Mouse (Mus musculus) hindbrain, embryonic 13.5 days (tissue): ENCODE results near the gene Foxn3. TPM values are rescaled to one million over a fixed set of nuclear protein-coding genes. Genes with fewer than 3 reads are reported as not detected.
A peak's percentile ranks its signal among the peaks of the same experiment; 100 is the strongest.

ENCODE experiments used
- ATAC-seq: fragments of 200-750 bp; cut with Nextera tagmentation; 2 replicates; pipeline ENCODE4 v1.8.0; 2017; ENCODE audit warnings: moderate TSS enrichment; ENCODE audit not compliant: low FRiP score
- H3K27ac ChIP-seq: fragments of 300-500 bp; sonication (generic); 2 replicates; pipeline ENCODE4 v1.5.1; 2015; ENCODE audit warnings: inconsistent platforms, mild to moderate bottlenecking, moderate library complexity
- H3K27me3 ChIP-seq: fragments of 300-500 bp; sonication (generic); 2 replicates; pipeline ENCODE4 v1.6.1; 2015; ENCODE audit warnings: mild to moderate bottlenecking, inconsistent platforms
- H3K36me3 ChIP-seq: fragments of 300-500 bp; sonication (generic); 2 replicates; pipeline ENCODE4 v1.6.1; 2015; ENCODE audit warnings: mild to moderate bottlenecking, inconsistent platforms
- H3K4me1 ChIP-seq: fragments of 300-500 bp; sonication (generic); replicated peaks from 2 replicates; pipeline ENCODE4 v1.6.1; 2015; ENCODE audit warnings: inconsistent platforms
- H3K4me2 ChIP-seq: fragments of 300-500 bp; sonication (generic); 2 replicates; pipeline ENCODE4 v1.6.1; 2015; ENCODE audit warnings: inconsistent platforms, mild to moderate bottlenecking, moderate library complexity
- H3K4me3 ChIP-seq: fragments of 300-500 bp; sonication (generic); 2 replicates; pipeline ENCODE4 v1.5.1; 2015; ENCODE audit warnings: mild to moderate bottlenecking, inconsistent platforms
- H3K9ac ChIP-seq: fragments of 300-500 bp; sonication (generic); 2 replicates; pipeline ENCODE4 v1.6.1; 2015; ENCODE audit warnings: mild to moderate bottlenecking, inconsistent platforms
- H3K9me3 ChIP-seq: fragments of 300-500 bp; sonication (generic); 2 replicates; pipeline ENCODE4 v1.6.1; 2016; ENCODE audit warnings: inconsistent platforms
- WGBS: fragments of 180-500 bp; shearing (Covaris S2); methylation state at CpG from one replicate; pipeline ENCODE4 v1.1.7; 2015; 5-methylcytosine and 5-hydroxymethylcytosine counted together
- polyA plus RNA-seq: library from polyadenylated mRNA; unstranded; fragments of >200 nt; fragmentation: Nextera tagmentation; extraction: Ambion mirVana; gene quantifications from 2 replicates; pipeline ENCODE4 v1.2.1, GENCODE M21; 2015

Gene Foxn3
- polyA plus RNA-seq, 1 experiment from 2014 or later = 83.6 TPM

DNA sequence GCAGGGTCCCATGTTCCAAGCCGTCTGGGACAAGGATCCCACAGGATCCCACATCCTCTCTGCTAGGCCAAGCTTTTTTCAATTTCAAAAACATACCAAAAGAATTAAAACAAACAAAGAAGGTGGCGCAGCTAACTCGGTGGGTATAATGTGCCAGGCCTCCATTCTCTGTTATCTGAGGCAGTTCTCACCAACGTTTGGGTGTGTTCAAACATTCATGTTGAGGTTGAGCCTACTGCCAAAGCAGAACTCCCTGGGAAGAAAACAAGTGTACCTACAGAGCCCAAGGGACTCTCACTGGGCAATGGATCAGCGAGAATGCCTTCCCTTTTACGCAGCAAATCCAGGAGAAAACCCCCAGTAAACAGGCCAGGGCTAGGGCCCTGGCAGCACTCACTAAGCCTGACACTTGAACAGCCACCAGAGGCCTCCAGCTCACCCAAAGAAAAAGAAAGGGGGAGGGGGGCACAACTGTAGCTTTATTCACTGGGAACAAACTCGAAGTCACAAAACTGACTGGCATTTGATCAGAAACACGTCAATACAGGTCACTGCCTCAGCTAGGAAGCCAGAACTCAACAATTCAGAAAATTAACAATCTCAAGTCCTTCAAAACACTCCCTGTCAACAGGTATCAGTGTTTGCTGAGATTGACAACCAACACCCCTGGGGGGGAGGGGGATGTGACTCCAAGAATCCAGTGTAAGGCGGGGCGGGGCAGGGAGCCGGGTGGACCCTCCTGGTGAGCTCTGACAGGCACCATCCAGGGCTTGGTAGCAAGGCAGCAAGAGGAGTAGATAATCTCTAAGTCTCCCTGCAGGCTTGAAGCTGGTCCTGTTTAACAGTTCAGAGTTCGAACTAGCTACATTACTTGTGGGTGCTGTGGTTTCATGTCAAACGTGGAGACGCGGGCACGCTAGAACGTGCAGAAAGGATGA lies 177.2 kb downstream of the Foxn3 start:
- peaks cover 33% of the 10 kb centered on the region for H3K36me3 ChIP-seq
- no peak overlapping the region for H3K9ac ChIP-seq
- no peaks in the 10 kb centered on the region for H3K27me3 ChIP-seq
- no peak overlapping the region for H3K4me3 ChIP-seq
- H3K4me2 ChIP-seq = no peak overlapping the region
- no peak overlapping the region for H3K27ac ChIP-seq
- ATAC-seq = no peak
- 70% methylated on average over 17 of the region's 17 CpGs for WGBS
- peaks cover 39% of the 10 kb centered on the region for H3K4me1 ChIP-seq
- no peaks in the 10 kb centered on the region for H3K9me3 ChIP-seq

DNA sequence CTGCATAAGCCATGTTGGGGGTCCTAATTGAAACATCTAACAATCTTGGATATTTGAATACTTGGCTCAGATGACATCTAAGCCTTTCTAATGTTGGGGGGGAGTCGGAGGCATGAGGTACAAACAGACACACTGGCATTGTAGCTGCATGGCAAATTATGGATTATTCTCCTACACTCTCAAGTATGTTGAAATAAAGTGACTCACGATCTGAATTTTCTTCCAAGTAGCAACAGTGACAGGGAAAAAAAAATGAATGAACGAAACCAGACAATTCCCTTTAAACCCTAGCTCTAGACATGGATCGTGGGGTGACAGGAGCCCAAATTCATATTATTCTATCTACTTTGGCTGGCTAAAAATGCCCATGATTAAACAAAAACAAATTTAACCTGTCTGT lies 178.3 kb downstream of the Foxn3 start:
- ATAC-seq = no peak
- WGBS = 93% methylated on average over 4 of the region's 4 CpGs

DNA sequence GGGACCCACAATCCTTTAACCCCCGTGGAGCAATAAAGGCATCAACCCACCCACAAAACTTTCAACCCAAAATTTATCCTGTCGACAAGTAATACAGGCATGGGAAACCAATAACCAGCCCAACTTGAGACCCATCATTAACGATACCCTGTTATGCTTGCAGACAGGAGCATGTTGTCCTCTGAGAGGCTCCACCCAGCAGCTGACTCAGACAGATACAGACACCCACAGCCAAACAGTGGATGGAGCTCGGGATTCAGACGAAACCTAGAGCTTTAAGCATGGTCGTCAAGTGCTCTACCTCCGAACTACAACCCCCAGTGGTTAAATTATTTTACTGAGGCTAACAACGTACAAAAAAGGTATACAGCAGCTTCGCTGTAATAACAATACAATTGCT lies 182.1 kb downstream of the Foxn3 start:
- no peak overlapping the region for H3K9ac ChIP-seq
- H3K27ac ChIP-seq = no peak overlapping the region
- peaks cover 56% of the 10 kb centered on the region for H3K4me1 ChIP-seq
- WGBS = 91% methylated on average over 9 of the region's 9 CpGs
- no peaks in the 10 kb centered on the region for H3K27me3 ChIP-seq
- H3K9me3 ChIP-seq = no peaks in the 10 kb centered on the region
- no peak for ATAC-seq
- H3K36me3 ChIP-seq = peaks cover 19% of the 10 kb centered on the region
- no peak overlapping the region for H3K4me2 ChIP-seq
- H3K4me3 ChIP-seq = no peak overlapping the region

More for the DNA sequence above, 178.3 kb downstream of the Foxn3 start:
- no peak overlapping the region for H3K4me2 ChIP-seq
- no peaks in the 10 kb centered on the region for H3K27me3 ChIP-seq
- H3K36me3 ChIP-seq = peaks cover 33% of the 10 kb centered on the region
- H3K9me3 ChIP-seq = no peaks in the 10 kb centered on the region
- no peak overlapping the region for H3K27ac ChIP-seq
- H3K4me1 ChIP-seq = peaks cover 35% of the 10 kb centered on the region
- H3K9ac ChIP-seq = no peak overlapping the region
- H3K4me3 ChIP-seq = no peak overlapping the region

DNA sequence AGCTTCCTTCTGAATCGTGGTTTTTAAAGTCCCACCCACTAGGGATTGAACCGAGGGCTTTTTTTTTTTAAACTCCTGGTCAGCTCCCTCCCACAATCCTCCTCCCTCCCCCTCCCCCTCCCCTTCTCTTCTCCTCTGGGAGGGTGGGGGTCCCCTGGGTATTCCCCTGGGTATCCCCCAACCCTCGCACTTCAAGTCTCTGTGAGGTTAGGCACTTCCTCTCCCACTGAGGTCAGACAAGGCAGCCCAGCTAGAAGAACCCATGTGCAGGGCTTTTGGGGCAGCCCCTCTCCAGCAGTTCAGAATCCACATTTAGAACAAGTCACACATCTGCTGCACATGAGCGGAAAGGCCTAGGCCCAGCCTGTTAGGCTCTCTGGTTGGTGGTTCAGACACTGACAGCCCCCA lies 182.5 kb downstream of the Foxn3 start:
- peaks cover 17% of the 10 kb centered on the region for H3K36me3 ChIP-seq
- no peak overlapping the region for H3K4me2 ChIP-seq
- peaks cover 56% of the 10 kb centered on the region for H3K4me1 ChIP-seq
- no peak overlapping the region for H3K4me3 ChIP-seq
- H3K9ac ChIP-seq = no peak overlapping the region
- 72% methylated on average over 4 of the region's 4 CpGs for WGBS
- H3K9me3 ChIP-seq = no peaks in the 10 kb centered on the region
- ATAC-seq = no peak
- no peaks in the 10 kb centered on the region for H3K27me3 ChIP-seq
- H3K27ac ChIP-seq = no peak overlapping the region

DNA sequence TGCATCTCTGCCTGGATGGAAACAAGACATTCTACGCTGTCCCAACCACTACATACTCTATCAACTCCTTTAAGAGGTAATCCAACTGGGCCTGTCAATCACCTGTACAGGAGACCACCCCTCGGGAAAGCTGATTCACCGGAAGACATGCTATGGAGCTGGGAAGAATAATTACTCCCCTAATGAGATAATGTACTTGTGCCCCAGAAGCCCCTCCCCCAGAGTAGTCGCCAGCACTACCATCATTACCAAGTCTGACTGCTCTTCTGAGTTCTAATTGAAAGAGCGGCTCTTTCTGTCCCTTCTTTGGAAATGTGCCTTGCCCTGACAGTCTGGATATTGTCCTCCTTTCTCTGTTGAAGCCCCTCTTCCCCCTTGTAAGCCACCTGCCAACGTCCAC lies 183.3 kb downstream of the Foxn3 start:
- 54% methylated on average over 6 of the region's 6 CpGs for WGBS
- Histone ChIP-seq H3K4me1 (peaks cover 58% of the 10 kb centered on the region), H3K27ac (peak overlapping the region; percentile 8; the same call in 1 of the 2 replicates)

DNA sequence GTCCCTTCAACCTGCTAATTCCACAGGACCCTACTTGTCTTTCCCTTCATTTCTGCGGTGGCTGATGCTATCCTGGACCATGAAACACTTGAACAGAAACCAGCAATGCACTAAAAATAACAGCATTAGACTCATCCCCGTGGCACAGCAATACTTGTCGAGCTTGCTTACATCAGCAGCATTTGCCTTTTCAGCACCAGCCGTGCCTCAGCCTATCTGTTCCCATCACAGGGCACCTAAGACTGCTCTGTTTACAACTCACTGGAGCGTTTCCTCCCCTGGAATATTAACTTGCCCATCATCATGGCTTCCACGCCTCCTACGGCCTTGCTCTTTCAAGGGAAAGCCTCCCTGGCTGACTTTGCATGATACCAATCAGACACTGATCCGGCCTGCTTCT lies 185.1 kb downstream of the Foxn3 start:
- Histone ChIP-seq H3K4me3 (no peak overlapping the region), H3K36me3 (peaks cover 25% of the 10 kb centered on the region), H3K4me1 (peaks cover 62% of the 10 kb centered on the region), H3K9me3 (no peaks in the 10 kb centered on the region), H3K9ac (no peak overlapping the region), H3K27me3 (no peaks in the 10 kb centered on the region), H3K4me2 (no peak overlapping the region), H3K27ac (peak overlapping the region; percentile 25; the same call in 1 of the 2 replicates)
- 69% methylated on average over 8 of the region's 8 CpGs for WGBS
- ATAC-seq = no peak

More for the DNA sequence above, 183.3 kb downstream of the Foxn3 start:
- peaks cover 17% of the 10 kb centered on the region for H3K36me3 ChIP-seq
- no peak for ATAC-seq
- H3K4me3 ChIP-seq = no peak overlapping the region
- no peaks in the 10 kb centered on the region for H3K27me3 ChIP-seq
- H3K9ac ChIP-seq = no peak overlapping the region
- H3K9me3 ChIP-seq = no peaks in the 10 kb centered on the region
- no peak overlapping the region for H3K4me2 ChIP-seq

DNA sequence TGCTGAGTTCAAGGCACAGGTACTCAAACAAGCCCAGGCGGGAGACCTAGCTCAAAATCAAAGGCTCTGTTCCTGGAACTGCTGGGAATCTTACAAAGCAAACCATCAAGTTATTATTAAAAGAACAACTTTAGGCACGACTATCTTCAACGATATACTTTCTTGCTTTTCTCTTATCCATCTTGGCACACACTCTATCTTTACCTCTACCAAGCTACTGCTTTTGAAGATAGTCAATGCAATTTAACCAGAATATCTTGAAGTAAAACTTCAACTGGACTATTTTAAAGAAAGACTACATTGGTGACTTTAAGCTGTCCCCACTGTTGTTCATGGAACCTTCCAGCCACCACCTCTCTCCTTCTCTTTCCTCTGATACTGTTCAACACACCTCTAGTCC lies 185.7 kb downstream of the Foxn3 start:
- H3K4me2 ChIP-seq = no peak overlapping the region
- peaks cover 19% of the 10 kb centered on the region for H3K36me3 ChIP-seq
- H3K9ac ChIP-seq = no peak overlapping the region
- no peak overlapping the region; the same call in 1 of the 2 replicates for H3K27ac ChIP-seq
- H3K4me1 ChIP-seq = peaks cover 62% of the 10 kb centered on the region
- WGBS = 73% methylated on average over 3 of the region's 3 CpGs
- no peak overlapping the region for H3K4me3 ChIP-seq
- ATAC-seq = no peak
- no peaks in the 10 kb centered on the region for H3K27me3 ChIP-seq
- H3K9me3 ChIP-seq = no peaks in the 10 kb centered on the region

DNA sequence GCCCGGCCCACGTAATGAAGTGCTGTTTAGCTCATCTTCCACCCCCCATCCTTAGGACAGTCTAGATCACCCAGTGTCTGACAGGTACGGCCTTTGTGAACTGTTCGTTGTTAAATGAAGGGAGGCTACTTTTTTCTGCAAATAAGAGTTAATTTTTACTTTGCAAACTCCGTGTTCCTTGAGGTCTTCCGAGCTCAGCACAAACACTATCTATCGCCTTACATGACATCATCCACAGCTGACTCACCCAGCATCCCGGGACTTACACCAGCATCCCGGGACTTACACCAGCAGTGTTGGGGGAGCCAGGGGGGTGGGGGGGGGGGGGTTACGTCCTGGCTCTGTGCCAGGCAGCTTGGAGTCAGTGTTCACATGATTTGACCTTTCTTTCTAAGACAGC lies 186.3 kb downstream of the Foxn3 start:
- no peak overlapping the region for H3K9ac ChIP-seq
- 83% methylated on average over 10 of the region's 10 CpGs for WGBS
- no peak overlapping the region for H3K4me3 ChIP-seq
- no peaks in the 10 kb centered on the region for H3K27me3 ChIP-seq
- no peaks in the 10 kb centered on the region for H3K9me3 ChIP-seq
- no peak for ATAC-seq
- H3K4me2 ChIP-seq = no peak overlapping the region
- H3K27ac ChIP-seq = no peak overlapping the region
- H3K4me1 ChIP-seq = peaks cover 64% of the 10 kb centered on the region
- peaks cover 13% of the 10 kb centered on the region for H3K36me3 ChIP-seq

DNA sequence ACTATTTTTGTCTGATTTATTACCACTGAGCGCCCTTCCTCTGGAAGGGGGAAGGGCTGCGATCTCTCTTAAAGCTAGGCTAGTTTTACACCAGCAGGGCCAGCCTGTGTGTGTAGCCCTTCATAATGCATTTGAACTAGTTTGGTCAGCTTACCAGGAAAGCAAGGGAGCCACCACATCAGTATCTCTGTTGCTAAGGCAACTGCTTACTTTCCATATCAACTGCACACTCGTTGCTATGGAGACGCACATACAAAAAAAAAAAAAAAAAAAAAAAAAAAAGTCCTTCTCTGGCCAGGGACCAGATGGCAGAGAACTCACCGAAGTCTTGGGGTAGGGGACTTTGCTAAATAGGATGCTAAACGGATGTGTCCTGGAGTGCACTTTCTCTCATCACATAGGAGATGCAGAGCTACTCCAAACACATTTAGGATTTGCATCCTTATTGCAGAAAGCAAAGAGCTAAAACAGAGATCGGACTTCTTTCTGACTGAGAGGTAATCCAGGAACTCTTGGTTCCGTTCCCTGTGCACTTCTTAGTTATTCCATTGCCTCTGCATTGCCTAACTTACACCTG lies 187.4 kb downstream of the Foxn3 start:
- Histone ChIP-seq H3K27me3 (no peaks in the 10 kb centered on the region), H3K9ac (no peak overlapping the region), H3K4me3 (no peak overlapping the region), H3K9me3 (no peaks in the 10 kb centered on the region), H3K36me3 (peaks cover 9% of the 10 kb centered on the region), H3K27ac (peak overlapping the region; percentile 71; the same call in 1 of the 2 replicates), H3K4me2 (no peak overlapping the region), H3K4me1 (peaks cover 68% of the 10 kb centered on the region)
- peak; percentile 30; the same call in 1 of the 2 replicates for ATAC-seq
- WGBS = 67% methylated on average over 8 of the region's 8 CpGs

DNA sequence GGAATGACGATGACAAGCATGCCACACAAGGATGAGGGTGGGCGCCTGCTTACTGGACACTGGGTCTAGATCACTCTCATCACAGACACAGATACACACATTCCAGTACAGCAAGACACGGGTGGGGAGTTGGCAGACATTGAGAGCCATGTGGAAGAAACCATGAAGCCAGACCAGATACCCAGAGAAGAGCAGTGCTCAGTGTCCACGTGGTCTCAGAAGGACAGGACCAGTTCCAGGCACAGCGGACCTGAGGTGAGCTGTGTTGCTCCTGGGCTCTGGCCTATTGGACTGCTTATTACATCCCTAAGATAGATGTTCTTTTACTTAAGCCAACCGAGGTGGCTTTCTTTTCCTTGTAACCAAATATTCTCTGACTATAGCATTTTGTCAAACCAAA lies 188.0 kb downstream of the Foxn3 start:
- Histone ChIP-seq H3K4me3 (no peak overlapping the region), H3K27ac (peak overlapping the region; percentile 71), H3K27me3 (no peaks in the 10 kb centered on the region), H3K9me3 (no peaks in the 10 kb centered on the region), H3K36me3 (peaks cover 9% of the 10 kb centered on the region), H3K4me2 (no peak overlapping the region), H3K9ac (no peak overlapping the region), H3K4me1 (peaks cover 72% of the 10 kb centered on the region)
- no peak for ATAC-seq
- 89% methylated on average over 6 of the region's 6 CpGs for WGBS

DNA sequence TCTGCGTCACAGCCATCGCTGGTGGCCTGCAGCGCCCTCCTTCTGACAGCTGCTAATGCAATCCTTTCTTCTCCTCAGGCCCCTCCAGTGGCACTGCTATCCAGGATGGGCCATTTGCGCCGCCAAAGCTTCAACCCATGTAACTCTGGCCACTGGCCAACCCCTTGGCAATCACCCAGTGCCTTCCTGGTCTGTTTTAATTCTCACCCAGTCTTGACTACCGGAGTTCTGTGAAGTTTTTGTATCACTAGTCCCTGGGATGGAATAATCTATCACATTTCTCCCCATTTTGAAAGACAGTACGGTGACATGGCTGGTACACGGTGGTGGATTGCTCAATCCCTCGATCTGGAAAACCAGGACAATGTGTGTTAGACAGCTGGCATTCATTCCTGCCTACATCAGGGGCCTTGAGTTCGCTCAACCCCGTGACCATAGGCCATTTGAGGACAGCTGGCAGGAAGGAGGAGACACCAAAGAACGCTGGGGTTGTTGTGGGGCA lies 189.2 kb downstream of the Foxn3 start:
- no peak for ATAC-seq
- Histone ChIP-seq H3K36me3 (peaks cover 9% of the 10 kb centered on the region), H3K27me3 (no peaks in the 10 kb centered on the region), H3K4me2 (no peak overlapping the region), H3K27ac (peak overlapping the region; percentile 5; the same call in 1 of the 2 replicates), H3K9ac (no peak overlapping the region), H3K4me1 (peaks cover 72% of the 10 kb centered on the region), H3K4me3 (no peak overlapping the region), H3K9me3 (no peaks in the 10 kb centered on the region)
- WGBS = 75% methylated on average over 12 of the region's 12 CpGs

DNA sequence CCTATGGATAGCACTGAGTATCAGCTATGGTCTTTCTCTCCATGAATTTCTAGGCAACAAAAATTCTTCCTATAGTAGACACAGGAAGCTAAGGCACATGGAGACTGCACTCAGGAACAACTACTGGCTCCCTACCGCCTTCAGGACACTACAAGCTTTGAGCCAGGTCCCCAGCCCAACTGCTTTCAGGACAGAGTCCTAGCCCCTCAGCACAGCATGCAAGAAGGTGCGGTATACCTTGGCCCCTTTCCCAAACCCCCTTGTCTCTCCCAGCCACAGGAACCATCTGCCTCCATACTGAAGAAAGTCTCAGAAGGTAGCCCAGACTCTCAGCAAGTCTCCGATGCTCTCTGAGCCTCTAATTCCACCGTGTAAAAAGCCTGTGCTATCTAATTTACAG lies 189.8 kb downstream of the Foxn3 start:
- peaks cover 67% of the 10 kb centered on the region for H3K4me1 ChIP-seq

More for the DNA sequence above, 189.8 kb downstream of the Foxn3 start:
- H3K9ac ChIP-seq = no peak overlapping the region
- no peak for ATAC-seq
- no peak overlapping the region for H3K4me3 ChIP-seq
- WGBS = 83% methylated on average over 4 of the region's 4 CpGs
- H3K27me3 ChIP-seq = no peaks in the 10 kb centered on the region
- no peak overlapping the region for H3K4me2 ChIP-seq
- peaks cover 9% of the 10 kb centered on the region for H3K36me3 ChIP-seq
- H3K27ac ChIP-seq = peak overlapping the region; percentile 55; the same call in 1 of the 2 replicates
- no peaks in the 10 kb centered on the region for H3K9me3 ChIP-seq
